Mouse (Mus musculus): Measurements from ENCODE around the gene Cd47. TPM values are rescaled to one million over a fixed set of nuclear protein-coding genes. Genes with fewer than 3 reads are reported as not detected.

Cd47 gene
- polyA plus RNA-seq, 1 experiment from 2014 or later: 96.3 TPM

DNA sequence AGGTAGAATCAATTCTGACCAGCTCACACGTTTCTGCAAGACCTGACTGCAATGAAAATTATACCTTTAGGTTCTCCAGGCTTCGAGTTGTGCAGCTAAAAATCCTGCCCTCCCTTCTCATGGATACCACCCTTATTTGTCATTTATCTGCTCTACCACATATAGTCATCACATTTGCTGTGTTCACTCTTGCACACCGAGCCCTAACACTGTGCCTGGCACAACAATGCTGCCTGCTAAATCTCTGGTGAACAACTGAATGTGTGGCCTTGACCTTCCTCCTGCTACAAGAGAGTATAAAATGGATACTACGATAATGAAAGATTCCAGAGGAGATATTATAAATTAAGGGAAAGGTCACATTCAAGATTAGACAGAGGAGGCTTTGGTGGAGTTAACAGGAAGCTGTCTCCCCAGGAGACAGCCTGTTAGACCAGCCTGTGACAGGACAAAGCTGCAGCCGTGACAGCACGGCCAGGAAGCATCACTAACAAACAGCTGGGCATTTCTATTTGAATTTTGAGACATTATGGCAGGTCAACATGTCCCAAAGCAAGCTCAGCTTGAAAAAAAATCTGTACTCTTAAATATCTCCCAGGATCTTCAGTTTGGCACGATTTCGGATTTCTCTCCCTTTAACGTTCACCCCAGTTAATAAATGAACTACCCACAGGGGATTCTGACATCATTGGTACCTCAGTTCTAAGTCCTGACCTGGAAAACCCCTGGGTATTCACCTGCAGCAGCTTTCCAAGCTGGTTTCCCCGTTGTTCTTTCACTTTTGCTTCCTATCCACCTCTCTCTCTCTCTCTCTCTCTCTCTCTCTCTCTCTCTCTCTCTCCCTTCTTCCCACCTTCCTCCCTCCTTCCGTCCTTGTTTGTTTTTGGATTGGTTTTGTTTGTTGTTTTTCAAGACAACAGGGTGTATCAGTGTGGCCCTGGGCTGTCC is 137.2 kb downstream of the Cd47 start:
- Histone ChIP-seq H3K36me3 (ENCODE audit: insufficient read depth) (no peaks in the 10 kb centered on the region), H3K9me3 (ENCODE audit: low read depth, low read length) (no peaks in the 10 kb centered on the region), H3K27me3 (ENCODE audit: insufficient read depth, low read length) (no peaks in the 10 kb centered on the region), H3K9ac (no peak overlapping the region), H3K4me1 (ENCODE audit: insufficient read depth) (0 out of 2 replicates have a peak, but pooled peaks cover 3% of the 10 kb centered on the region), H3K27ac (ENCODE audit: low read depth) (no peak overlapping the region; the same call in 1 of the 2 replicates), H3K4me2 (no peak overlapping the region), H3K4me3 (ENCODE audit: low read depth, low read length) (no peak overlapping the region)
- TF ChIP-seq CTCF (IDR thresholded peaks at IDR 0.05; ENCODE audit: low read depth): no peak
- ATAC-seq (ENCODE audit: insufficient read depth) (peak; percentile 72; the same call in 1 of the 2 replicates), DNase-seq (peak; percentile 70)
- 37% methylated on average over 11 of the region's 11 CpGs for WGBS

DNA sequence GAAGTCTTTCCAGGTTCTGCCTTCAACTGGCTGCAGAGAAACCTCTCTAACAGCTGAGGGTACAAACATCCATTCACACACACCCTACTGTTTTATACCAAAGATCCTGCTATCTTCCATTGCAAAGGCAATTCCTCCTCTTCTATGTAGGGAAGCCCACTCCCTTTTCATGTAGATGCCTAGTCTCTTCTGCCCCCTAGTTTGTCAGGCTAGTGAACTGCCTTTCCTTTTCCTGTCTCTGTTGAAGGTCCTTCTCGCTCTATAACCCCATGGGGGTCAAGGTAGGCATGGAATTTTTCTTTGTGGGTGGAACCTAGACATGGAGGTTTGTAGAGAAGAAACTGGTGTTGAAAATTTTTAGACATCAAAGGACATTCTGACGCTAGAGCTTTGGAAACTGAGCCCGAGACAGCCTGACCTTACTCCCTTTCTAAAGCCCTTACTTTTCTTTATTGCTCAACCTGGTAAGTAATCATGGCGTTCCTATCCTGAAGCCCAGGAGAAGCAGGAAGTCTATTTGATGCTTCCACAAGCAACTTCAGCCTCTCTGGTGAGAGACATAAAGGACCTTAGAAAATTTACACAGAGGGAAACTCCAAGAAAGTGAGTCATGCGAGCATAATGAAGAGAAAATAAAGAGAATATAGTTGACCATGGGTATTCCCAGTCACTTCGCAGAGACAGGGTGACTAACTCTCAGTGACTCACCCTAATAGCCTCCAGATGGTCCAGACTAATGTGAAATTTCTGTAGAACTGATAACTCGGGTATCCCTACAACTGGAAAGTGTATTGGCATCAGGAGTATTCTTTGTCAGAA is 138.4 kb downstream of the Cd47 start:
- DNase-seq: no peak
- Histone ChIP-seq H3K27ac (ENCODE audit: low read depth) (no peak overlapping the region), H3K9me3 (ENCODE audit: low read depth, low read length) (no peaks in the 10 kb centered on the region), H3K27me3 (ENCODE audit: insufficient read depth, low read length) (no peaks in the 10 kb centered on the region), H3K36me3 (ENCODE audit: insufficient read depth) (no peaks in the 10 kb centered on the region), H3K4me3 (ENCODE audit: low read depth, low read length) (no peak overlapping the region), H3K4me2 (no peak overlapping the region), H3K9ac (no peak overlapping the region), H3K4me1 (ENCODE audit: insufficient read depth) (0 out of 2 replicates have a peak, but pooled peaks cover 3% of the 10 kb centered on the region)
- no peak for ATAC-seq (ENCODE audit: insufficient read depth)
- TF ChIP-seq CTCF (IDR thresholded peaks at IDR 0.05; ENCODE audit: low read depth): peak; percentile 38; the same call in 1 of the 2 replicates
- WGBS: 80% methylated on average over 7 of the region's 7 CpGs

DNA sequence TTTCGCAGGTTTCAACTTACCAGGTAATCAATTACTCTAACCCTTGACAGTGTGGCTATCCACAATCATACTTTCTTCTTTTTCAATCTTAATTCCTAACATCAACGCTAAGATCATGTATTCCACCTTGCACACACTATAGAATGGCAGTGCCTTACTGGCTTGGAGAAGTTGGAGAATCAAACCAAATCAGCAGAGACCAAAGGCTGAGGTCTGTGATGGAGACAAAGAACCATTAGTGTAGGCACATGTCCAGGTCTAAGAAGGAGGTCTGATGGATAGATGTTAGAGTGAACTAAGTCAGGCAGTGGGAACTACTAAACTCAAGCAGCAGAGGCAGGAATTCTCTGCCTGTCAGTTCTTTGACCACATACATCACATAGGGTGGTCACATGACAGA is 139.0 kb downstream of the Cd47 start:
- Histone ChIP-seq H3K9me3 (ENCODE audit: low read depth, low read length) (no peaks in the 10 kb centered on the region), H3K36me3 (ENCODE audit: insufficient read depth) (no peaks in the 10 kb centered on the region), H3K9ac (no peak overlapping the region), H3K4me3 (ENCODE audit: low read depth, low read length) (no peak overlapping the region), H3K4me2 (no peak overlapping the region), H3K4me1 (ENCODE audit: insufficient read depth) (0 out of 2 replicates have a peak, but pooled peaks cover 3% of the 10 kb centered on the region), H3K27ac (ENCODE audit: low read depth) (no peak overlapping the region), H3K27me3 (ENCODE audit: insufficient read depth, low read length) (no peaks in the 10 kb centered on the region)
- WGBS: 89% methylated on average over 2 of the region's 2 CpGs
- no peak for ATAC-seq (ENCODE audit: insufficient read depth)
- TF ChIP-seq CTCF (IDR thresholded peaks at IDR 0.05; ENCODE audit: low read depth): no peak
- no peak for DNase-seq

DNA sequence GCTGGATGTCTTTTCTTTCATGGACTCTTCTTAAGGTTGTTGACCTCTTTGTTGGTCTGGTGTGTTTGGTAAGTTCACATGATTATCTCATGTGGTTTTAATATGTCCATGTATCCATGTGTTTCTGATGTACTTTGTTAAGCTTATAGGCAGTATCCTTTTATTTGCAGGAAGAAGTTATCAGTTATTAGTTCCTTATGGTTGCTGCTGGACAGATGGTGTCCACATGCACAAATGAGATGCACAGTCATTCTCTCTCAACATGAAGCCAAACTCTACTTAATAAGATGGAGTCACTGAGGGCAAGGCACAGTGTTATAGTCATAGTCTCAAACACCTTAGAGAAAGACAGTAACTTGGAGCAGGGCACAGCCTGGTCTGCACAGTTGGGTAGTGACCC is 140.1 kb downstream of the Cd47 start:
- Histone ChIP-seq H3K4me3 (ENCODE audit: low read depth, low read length) (no peak overlapping the region), H3K36me3 (ENCODE audit: insufficient read depth) (no peaks in the 10 kb centered on the region), H3K9me3 (ENCODE audit: low read depth, low read length) (no peaks in the 10 kb centered on the region), H3K27ac (ENCODE audit: low read depth) (no peak overlapping the region), H3K4me1 (ENCODE audit: insufficient read depth) (0 out of 2 replicates have a peak, but pooled peaks cover 3% of the 10 kb centered on the region), H3K4me2 (no peak overlapping the region), H3K9ac (no peak overlapping the region), H3K27me3 (ENCODE audit: insufficient read depth, low read length) (no peaks in the 10 kb centered on the region)
- no peak for TF ChIP-seq CTCF (IDR thresholded peaks at IDR 0.05; ENCODE audit: low read depth)
- DNase-seq (no peak), ATAC-seq (ENCODE audit: insufficient read depth) (no peak)

DNA sequence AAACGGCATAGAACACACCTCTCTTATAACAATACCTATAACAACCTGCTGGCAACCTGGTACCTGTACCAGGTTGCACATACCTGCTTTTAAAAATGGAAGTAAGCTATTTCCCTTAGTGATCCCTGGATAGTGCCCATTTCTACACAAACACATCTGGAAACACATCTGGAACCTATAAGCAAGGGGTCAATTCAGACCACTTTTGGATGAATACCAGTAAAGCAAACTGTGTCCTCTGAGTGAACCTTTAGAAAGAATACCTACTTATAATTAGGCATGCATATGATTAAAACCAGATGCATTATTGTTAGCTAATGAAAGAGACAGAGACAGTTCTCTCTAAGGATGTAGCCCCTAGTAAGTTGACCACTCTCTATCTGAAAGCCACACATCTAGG is 140.7 kb downstream of the Cd47 start:
- H3K4me1 ChIP-seq (ENCODE audit: insufficient read depth): 0 out of 2 replicates have a peak, but pooled peaks cover 3% of the 10 kb centered on the region
- ATAC-seq (ENCODE audit: insufficient read depth) (no peak), DNase-seq (no peak)
- H3K9me3 ChIP-seq (ENCODE audit: low read depth, low read length): no peaks in the 10 kb centered on the region
- H3K36me3 ChIP-seq (ENCODE audit: insufficient read depth): no peaks in the 10 kb centered on the region
- H3K9ac ChIP-seq: no peak overlapping the region
- H3K27me3 ChIP-seq (ENCODE audit: insufficient read depth, low read length): no peaks in the 10 kb centered on the region
- no peak overlapping the region for H3K27ac ChIP-seq (ENCODE audit: low read depth)
- no peak overlapping the region for H3K4me2 ChIP-seq
- TF ChIP-seq CTCF (IDR thresholded peaks at IDR 0.05; ENCODE audit: low read depth): no peak
- 82% methylated on average over 1 of the region's 1 CpGs for WGBS
- H3K4me3 ChIP-seq (ENCODE audit: low read depth, low read length): no peak overlapping the region

DNA sequence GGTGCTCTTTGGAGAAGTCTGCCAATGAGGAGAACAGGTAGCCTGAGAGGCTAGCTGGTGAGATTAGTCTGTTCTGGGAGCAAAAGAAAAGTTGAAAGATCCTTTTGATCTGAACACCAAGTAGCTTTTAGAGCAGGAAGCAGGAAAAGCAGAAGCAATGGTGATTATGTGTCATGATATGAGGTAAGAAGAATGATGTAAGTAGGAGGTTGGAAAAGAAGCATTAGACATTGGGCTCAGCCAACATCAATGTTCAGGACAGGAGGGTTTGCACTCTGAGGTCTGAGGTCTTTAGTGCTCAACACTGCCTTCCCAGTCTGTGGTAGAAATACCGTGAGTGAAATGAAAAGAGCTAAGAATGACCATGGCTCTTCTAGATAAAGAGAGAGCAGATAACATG is 143.4 kb downstream of the Cd47 start:
- H3K9me3 ChIP-seq (ENCODE audit: low read depth, low read length): no peaks in the 10 kb centered on the region
- H3K4me3 ChIP-seq (ENCODE audit: low read depth, low read length): no peak overlapping the region
- H3K27me3 ChIP-seq (ENCODE audit: insufficient read depth, low read length): no peaks in the 10 kb centered on the region
- H3K4me1 ChIP-seq (ENCODE audit: insufficient read depth): no peaks in the 10 kb centered on the region
- DNase-seq (no peak), ATAC-seq (ENCODE audit: insufficient read depth) (no peak)
- H3K36me3 ChIP-seq (ENCODE audit: insufficient read depth): no peaks in the 10 kb centered on the region
- H3K9ac ChIP-seq: no peak overlapping the region
- H3K27ac ChIP-seq (ENCODE audit: low read depth): no peak overlapping the region
- no peak overlapping the region for H3K4me2 ChIP-seq
- no peak for TF ChIP-seq CTCF (IDR thresholded peaks at IDR 0.05; ENCODE audit: low read depth)
- 66% methylated on average over 1 of the region's 1 CpGs for WGBS

DNA sequence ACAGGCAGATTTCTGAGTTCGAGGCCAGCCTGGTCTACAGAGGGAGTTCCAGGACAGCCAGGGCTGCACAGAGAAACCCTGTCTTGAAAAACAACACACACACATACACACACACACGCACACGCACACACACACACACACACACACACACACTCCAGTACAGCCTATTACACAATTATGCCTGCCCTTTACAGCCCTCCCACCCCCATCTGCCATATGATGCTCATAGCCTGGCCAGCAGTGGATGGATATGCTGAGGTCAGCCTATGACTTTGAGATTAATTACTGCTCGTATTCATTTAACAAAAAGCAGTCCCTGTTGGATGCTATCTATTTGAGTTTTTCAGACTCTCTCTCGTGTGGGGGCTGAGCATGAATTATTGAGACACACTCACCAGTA is 144.8 kb downstream of the Cd47 start:
- peak; percentile 52; the same call in 1 of the 2 replicates for ATAC-seq (ENCODE audit: insufficient read depth)
- 68% methylated on average over 5 of the region's 5 CpGs for WGBS

More for the DNA sequence above, 144.8 kb downstream of the Cd47 start:
- Histone ChIP-seq H3K4me1 (ENCODE audit: insufficient read depth) (no peaks in the 10 kb centered on the region), H3K4me3 (ENCODE audit: low read depth, low read length) (no peak overlapping the region), H3K4me2 (no peak overlapping the region), H3K36me3 (ENCODE audit: insufficient read depth) (no peaks in the 10 kb centered on the region), H3K27me3 (ENCODE audit: insufficient read depth, low read length) (no peaks in the 10 kb centered on the region), H3K9ac (no peak overlapping the region), H3K9me3 (ENCODE audit: low read depth, low read length) (no peaks in the 10 kb centered on the region), H3K27ac (ENCODE audit: low read depth) (no peak overlapping the region)
- no peak for TF ChIP-seq CTCF (IDR thresholded peaks at IDR 0.05; ENCODE audit: low read depth)
- no peak for DNase-seq
